Mouse (Mus musculus): ENCODE measurements at regions not wholly inside any gene's neighbourhood (a gene's known extent, or its start where the extent isn't known, plus 50 kb on each side); places are given as distances from the start of the nearest gene placed in this dataset.

- no peak for TF ChIP-seq CTCF (IDR thresholded peaks at IDR 0.05)
- TF ChIP-seq EP300 (IDR thresholded peaks at IDR 0.05) = no peak
These were observed 271.3 kb upstream of the Nfe2l3 start for GRCm38 (mm10) chr6:51161149-51161548.

Measured in lung, postnatal 0 days (tissue).